Mouse (Mus musculus): ENCODE results near the gene Zfp212. TPM values are rescaled to one million over a fixed set of nuclear protein-coding genes. Genes with fewer than 3 reads are reported as not detected.

The Zfp212 gene
- polyA plus RNA-seq, 1 experiment from 2014 or later: 16.1 TPM

Other genes with a start within 250 kb of the Zfp212 start
- gene Pdia4, start 107.0 kb upstream of the Zfp212 start, polyA plus RNA-seq (2015; fragmentation: Nextera tagmentation; extraction: Ambion mirVana): 147 and 177 TPM in 2 replicates
- 14.4 and 16.4 TPM in 2 replicates for gene Zfp786, start 89.6 kb upstream of the Zfp212 start, polyA plus RNA-seq (2015; fragmentation: Nextera tagmentation; extraction: Ambion mirVana)
- 17.3 and 17.4 TPM in 2 replicates for gene Zfp398, start 84.8 kb upstream of the Zfp212 start, polyA plus RNA-seq (2015; fragmentation: Nextera tagmentation; extraction: Ambion mirVana)
- 21.3 and 23.3 TPM in 2 replicates for gene Zfp282, start 43.3 kb upstream of the Zfp212 start, polyA plus RNA-seq (2015; fragmentation: Nextera tagmentation; extraction: Ambion mirVana)
- gene Zfp956, start 32.9 kb downstream of the Zfp212 start, polyA plus RNA-seq (2015; fragmentation: Nextera tagmentation; extraction: Ambion mirVana): 23.2 and 24.6 TPM in 2 replicates
- 13.4 and 14.8 TPM in 2 replicates for gene Zfp777, start 128.4 kb downstream of the Zfp212 start, polyA plus RNA-seq (2015; fragmentation: Nextera tagmentation; extraction: Ambion mirVana)
- gene Zfp746, start 166.1 kb downstream of the Zfp212 start, polyA plus RNA-seq (2015; fragmentation: Nextera tagmentation; extraction: Ambion mirVana): 19.4 and 21.9 TPM in 2 replicates